Mouse (Mus musculus): ENCODE results near the gene Ralgapa1. TPM values are rescaled to one million over a fixed set of nuclear protein-coding genes. Genes with fewer than 3 reads are reported as not detected.

The Ralgapa1 gene
- total RNA-seq (2021): 10 to 100 TPM; 42.6 to 44.6 TPM
- long read RNA-seq, experiment 1, partial matches to known transcripts: 2 of 2 reads
- long read RNA-seq, experiment 1, other reads (novel, unspliced or antisense): 0 of 2 reads
- long read RNA-seq, experiment 2, full-length matches to known transcripts: 1 of 17 reads
- long read RNA-seq, experiment 2, partial matches to known transcripts: 6 of 17 reads
- long read RNA-seq, experiment 2, other reads (novel, unspliced or antisense): 10 of 17 reads

GRCm38 (mm10) chr12:55820661-55821314 is at the start of gene Ralgapa1:
Gene Ralgapa1, minus strand, starts transcription at chr12:55821167.
- peak; percentile 78 to 87 for DNase-seq (ENCODE audit: low spot score in 2 of 2)

- DNase-seq (ENCODE audit: low spot score in 2 of 2): no peak
Measured at GRCm38 (mm10) chr12:55869622-55870322, 48.8 kb upstream of the Ralgapa1 start.

- DNase-seq (ENCODE audit: low spot score in 2 of 2): no peak
Measured at GRCm38 (mm10) chr12:55867738-55868137, 46.8 kb upstream of the Ralgapa1 start.

GRCm38 (mm10) chr12:55860631-55861030 is 39.7 kb upstream of the Ralgapa1 start:
- DNase-seq (ENCODE audit: low spot score in 2 of 2): no peak

DNA sequence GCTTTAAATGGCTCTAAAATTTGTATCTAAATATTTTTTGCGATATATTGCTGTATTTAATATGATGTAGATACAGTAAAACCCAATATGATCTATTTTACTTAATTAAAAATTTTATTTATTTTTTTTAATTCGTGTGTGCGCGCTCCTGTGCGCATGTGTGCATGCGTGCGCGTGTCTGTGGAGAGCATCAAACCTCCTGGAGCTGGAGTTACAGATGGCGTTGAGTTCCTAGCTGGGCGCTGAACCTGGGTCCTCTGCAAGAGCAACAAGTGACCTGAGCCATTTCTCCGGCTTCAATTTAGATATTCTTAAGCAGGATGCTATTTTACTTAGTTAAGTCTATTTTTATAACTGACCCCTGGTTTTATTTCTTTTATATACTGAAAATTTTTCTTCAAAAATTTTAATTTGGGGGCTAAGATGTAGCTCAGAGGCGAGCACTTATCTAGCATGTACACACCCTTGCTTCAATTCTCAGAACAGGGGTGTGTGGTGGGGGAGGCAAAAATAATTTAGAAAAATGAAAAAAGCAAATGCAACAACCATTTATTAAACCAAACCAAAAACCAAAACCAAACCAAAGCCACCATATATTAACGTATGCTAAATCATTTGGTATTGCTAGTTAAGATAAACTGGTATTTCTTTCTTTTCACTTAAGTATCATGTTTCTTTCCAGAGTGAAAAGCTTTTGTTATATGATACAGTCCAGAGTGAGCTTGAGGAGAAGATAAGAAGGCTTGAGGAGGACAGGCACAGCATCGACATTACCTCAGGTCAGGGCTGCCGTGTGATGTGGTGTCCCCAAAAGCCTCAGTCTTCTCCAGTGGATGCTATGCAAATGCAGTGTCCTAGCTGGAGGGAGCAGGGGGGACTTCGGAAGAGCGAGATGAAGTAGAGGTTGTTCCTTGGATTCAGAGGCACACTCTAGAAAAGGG is 38.7 kb upstream of the Ralgapa1 start:
- no peak for DNase-seq (ENCODE audit: low spot score in 2 of 2)

GRCm38 (mm10) chr12:55850650-55851049 is 29.7 kb upstream of the Ralgapa1 start:
- no peak for DNase-seq (ENCODE audit: low spot score in 2 of 2)

DNA sequence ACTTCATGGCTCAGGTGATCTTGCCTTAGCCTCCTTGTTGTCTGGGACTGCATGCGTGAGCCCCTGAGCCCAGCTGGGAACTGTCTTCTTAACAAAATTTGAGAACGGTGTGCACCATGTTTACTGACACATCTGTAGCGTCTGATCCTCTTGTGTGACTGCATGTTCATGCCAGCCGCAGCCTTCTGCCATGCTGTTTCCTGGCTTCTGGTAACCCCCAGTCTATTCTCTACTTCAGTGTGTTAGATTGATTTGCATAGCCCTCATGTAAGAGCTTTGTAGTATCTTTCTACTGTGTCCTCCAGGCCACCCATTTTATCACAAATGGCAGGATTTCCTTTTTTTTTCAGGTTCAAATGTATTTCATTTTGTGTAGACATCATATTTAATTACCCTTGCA is 26.9 kb upstream of the Ralgapa1 start:
- no peak for DNase-seq (ENCODE audit: low spot score in 2 of 2)

GRCm38 (mm10) chr12:55846741-55847140 is 25.8 kb upstream of the Ralgapa1 start:
- no peak for DNase-seq (ENCODE audit: low spot score in 2 of 2)

DNA sequence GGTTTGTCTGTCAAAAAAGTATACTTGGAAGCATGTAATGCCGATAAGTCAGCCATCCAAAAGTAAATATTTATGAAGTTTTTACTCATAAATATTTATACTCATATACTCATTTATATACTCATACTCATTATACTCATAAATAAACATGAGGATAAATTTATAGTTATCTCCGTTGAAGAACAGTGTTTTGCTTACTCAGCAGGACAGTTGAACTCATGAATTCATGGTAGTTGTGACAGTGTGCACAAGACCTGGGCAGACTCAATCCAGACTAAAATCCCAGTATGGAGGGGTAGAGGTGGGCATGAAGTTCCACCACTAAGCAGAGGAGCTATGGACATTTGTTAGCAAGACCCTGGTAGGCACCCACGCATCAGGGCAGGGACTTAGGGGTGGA is 16.5 kb upstream of the Ralgapa1 start:
- DNase-seq (ENCODE audit: low spot score in 2 of 2): no peak

GRCm38 (mm10) chr12:55836199-55836951 is 15.4 kb upstream of the Ralgapa1 start, which contains the start of gene Brms1l:
Gene Brms1l, plus strand, starts transcription at chr12:55836324.
- peak; percentile 88 to 95 for DNase-seq (ENCODE audit: low spot score in 2 of 2)

- no peak for DNase-seq (ENCODE audit: low spot score in 2 of 2)
Measured at GRCm38 (mm10) chr12:55835857-55836198, 14.9 kb upstream of the Ralgapa1 start.

DNA sequence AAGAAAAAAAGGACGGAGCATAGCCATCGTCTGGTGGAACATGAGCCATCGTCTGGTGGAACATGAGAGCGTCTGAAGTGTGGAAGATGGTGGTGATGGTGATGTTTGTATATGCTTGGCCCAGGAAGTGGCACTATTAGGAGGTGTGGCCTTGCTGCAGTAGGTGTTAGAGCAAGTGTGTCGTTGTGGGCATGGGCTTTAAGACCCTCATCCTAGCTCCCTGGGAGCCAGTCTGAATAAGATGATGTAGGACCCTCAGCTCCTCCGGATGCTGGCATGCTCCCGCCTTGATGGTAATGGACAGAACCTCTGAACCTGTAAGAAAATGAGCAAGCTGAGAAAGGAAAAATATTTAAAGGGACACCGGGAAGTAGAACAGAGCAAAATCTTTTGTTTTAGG is 13.9 kb upstream of the Ralgapa1 start:
- DNase-seq (ENCODE audit: low spot score in 2 of 2): no peak

GRCm38 (mm10) chr12:55833906-55834625 is 13.1 kb upstream of the Ralgapa1 start:
- no peak for DNase-seq (ENCODE audit: low spot score in 2 of 2)

DNA sequence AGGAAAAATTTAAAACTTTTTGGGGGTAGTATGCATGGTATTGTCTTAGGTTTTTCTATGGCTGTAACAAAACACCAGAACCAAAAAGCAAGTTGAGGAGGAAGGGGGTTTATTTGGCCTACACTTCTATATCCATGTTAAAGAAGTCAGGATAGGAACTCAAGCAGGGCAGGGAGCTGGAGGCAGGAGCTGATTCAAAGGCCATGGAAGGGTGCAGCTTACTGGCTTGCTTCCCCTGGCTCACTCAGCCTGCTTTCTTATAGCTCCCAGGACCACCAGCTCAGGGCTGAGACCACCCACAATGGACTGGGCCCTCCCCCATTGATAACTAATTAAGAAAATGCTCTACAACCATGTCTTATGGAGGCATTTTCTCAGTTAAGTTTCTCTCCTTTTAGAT is 12.0 kb upstream of the Ralgapa1 start:
- no peak for DNase-seq (ENCODE audit: low spot score in 2 of 2)

DNA sequence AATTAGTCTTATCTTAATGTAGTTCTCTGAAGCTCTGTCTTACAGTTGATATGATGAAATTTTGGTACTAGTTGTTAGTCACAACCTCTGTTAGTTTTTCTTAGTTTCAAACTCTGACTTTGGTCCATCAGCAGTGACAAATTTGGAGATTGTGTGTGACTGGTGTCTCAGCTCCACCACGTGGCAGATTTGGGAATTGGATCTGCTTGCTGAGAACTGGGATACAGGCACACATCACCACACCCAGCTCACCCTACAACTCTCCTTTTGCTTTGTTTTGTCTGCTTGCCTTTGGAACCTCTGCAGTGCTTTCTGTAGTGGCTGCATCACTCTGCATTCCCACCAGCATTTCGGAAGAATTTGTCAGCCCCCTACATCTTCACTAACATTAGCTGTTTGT is 10.1 kb upstream of the Ralgapa1 start:
- DNase-seq (ENCODE audit: low spot score in 2 of 2): peak; percentile 31 to 62

- no peak for DNase-seq (ENCODE audit: low spot score in 2 of 2)
Measured at GRCm38 (mm10) chr12:55825537-55825936, 4.6 kb upstream of the Ralgapa1 start.

DNA sequence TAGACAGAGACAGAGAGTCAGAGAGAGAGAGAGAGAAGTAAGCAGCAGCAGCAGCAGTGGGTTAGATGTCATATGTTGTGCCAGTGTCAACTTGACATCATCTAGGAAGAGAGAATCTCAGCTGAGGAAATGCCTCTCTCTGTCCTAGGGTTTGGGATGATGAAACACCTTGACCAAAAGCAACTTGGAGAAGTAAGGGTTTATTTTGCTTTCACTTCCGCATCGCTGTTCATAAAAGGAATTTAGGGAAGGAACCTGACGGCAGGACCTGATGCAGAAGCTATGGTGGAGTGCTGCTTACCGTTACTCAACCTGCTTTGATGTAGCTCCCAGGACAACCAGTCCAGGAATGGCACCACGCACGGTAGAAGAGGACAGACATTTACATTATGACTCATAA is 3.1 kb upstream of the Ralgapa1 start:
- DNase-seq (ENCODE audit: low spot score in 2 of 2): no peak

- peak in 1 of 2 experiments; percentile 18 for DNase-seq (ENCODE audit: low spot score in 2 of 2)
Measured at GRCm38 (mm10) chr12:55820119-55820660, 777 bp downstream of the Ralgapa1 start.

DNA sequence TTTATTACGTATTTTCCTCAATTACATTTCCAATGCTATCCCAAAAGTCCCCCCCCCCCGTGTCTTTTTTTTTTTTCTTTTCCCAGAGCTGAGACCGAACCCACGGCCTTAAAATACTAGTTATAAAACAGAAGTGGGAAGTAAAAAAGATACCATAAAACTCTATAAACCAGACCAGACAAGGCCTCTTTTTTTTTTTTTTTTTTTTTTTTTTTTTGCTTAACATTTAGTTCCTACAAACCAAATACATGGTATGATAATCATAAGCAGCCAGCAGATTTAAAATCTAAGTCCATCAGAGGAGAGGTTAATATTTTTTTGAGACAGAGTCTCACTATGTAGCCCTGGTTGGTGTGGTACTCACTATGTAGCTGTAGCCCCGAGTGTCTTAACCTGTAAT is 4.5 kb downstream of the Ralgapa1 start:
- DNase-seq (ENCODE audit: low spot score in 2 of 2): no peak

- DNase-seq (ENCODE audit: low spot score in 2 of 2): no peak
Measured at GRCm38 (mm10) chr12:55805035-55805434, 15.9 kb downstream of the Ralgapa1 start.

Measured in gastrocnemius, postnatal 4 days (tissue).